Mouse (Mus musculus) hindbrain, embryonic 14.5 days (tissue): ENCODE results near the gene Pbp2. TPM values are rescaled to one million over a fixed set of nuclear protein-coding genes. Genes with fewer than 3 reads are reported as not detected.

Experiments used
- ATAC-seq: fragments of 200-750 bp; cut with Nextera tagmentation; 2 replicates; pipeline ENCODE4 v1.8.0; 2017; ENCODE audit warnings: moderate number of reproducible peaks, mild to moderate bottlenecking, moderate TSS enrichment, moderate library complexity; ENCODE audit not compliant: low FRiP score
- DNase-seq: peaks from one replicate; pipeline ENCODE4 v3.0.0-alpha.2; 2015; ENCODE audit warnings: low spot score
- H3K27ac ChIP-seq: fragments of 300-500 bp; sonication (generic); 2 replicates; pipeline ENCODE4 v1.5.1; 2014; ENCODE audit warnings: mild to moderate bottlenecking, moderate library complexity
- H3K27me3 ChIP-seq: fragments of 300-500 bp; sonication (generic); 2 replicates; pipeline ENCODE4 v1.6.1; 2014; ENCODE audit warnings: mild to moderate bottlenecking, low read length, mixed read lengths; ENCODE audit not compliant: control insufficient read depth, insufficient read depth
- H3K36me3 ChIP-seq: fragments of 300-500 bp; sonication (generic); replicated peaks from 2 replicates; pipeline ENCODE4 v1.6.1; 2014; ENCODE audit not compliant: control insufficient read depth, insufficient read depth
- H3K4me1 ChIP-seq: fragments of 300-500 bp; sonication (generic); replicated peaks from 2 replicates; pipeline ENCODE4 v1.6.1; 2014; ENCODE audit warnings: antibody characterized with exemption, low read length, mixed read lengths; ENCODE audit not compliant: control insufficient read depth, insufficient read depth
- H3K4me2 ChIP-seq: fragments of 300-500 bp; sonication (generic); replicated peaks from 2 replicates; pipeline ENCODE4 v1.6.1; 2014; ENCODE audit warnings: mild to moderate bottlenecking, moderate library complexity
- H3K4me3 ChIP-seq: fragments of 300-500 bp; sonication (generic); replicated peaks from 2 replicates; pipeline ENCODE4 v1.5.1; 2014; ENCODE audit warnings: mild to moderate bottlenecking, low read length
- H3K9ac ChIP-seq: fragments of 300-500 bp; sonication (generic); 2 replicates; pipeline ENCODE4 v1.6.1; 2014
- H3K9me3 ChIP-seq: fragments of 300-500 bp; sonication (generic); 2 replicates; pipeline ENCODE4 v1.6.1; 2016; ENCODE audit warnings: low read length; ENCODE audit not compliant: control insufficient read depth
- WGBS: fragments of 180-500 bp; shearing (Covaris S2); extraction: QIAGEN DNeasy Blood & Tissue Kit; methylation state at CpG from one replicate; pipeline ENCODE4 v1.1.7; 2014; 5-methylcytosine and 5-hydroxymethylcytosine counted together
- polyA plus RNA-seq: library from polyadenylated mRNA; unstranded; fragments of >200 nt; fragmentation: Nextera tagmentation; extraction: Ambion mirVana; gene quantifications from 2 replicates; pipeline ENCODE4 v1.2.1, GENCODE M21; 2014

The Pbp2 gene
- polyA plus RNA-seq, 1 experiment from 2014 or later, result 0.31 TPM

- Histone ChIP-seq H3K9me3 (peaks cover 5% of the 10 kb centered on the region; the same call in 1 of the 2 replicates), H3K27ac (no peak overlapping the region), H3K4me3 (no peak overlapping the region), H3K27me3 (no peaks in the 10 kb centered on the region), H3K9ac (no peak overlapping the region), H3K4me2 (no peak overlapping the region), H3K4me1 (no peaks in the 10 kb centered on the region), H3K36me3 (no peaks in the 10 kb centered on the region)
- 78% methylated on average over 5 of the region's 5 CpGs for WGBS
- DNase-seq (no peak), ATAC-seq (no peak)
Measured at GRCm38 (mm10) chr6:135312038-135312437, 1.8 kb upstream of the Pbp2 start.

- WGBS, result 73% methylated on average over 7 of the region's 7 CpGs
- ATAC-seq (no peak), DNase-seq (no peak)
- Histone ChIP-seq H3K27me3 (no peaks in the 10 kb centered on the region), H3K4me2 (no peak overlapping the region), H3K9me3 (peaks cover 5% of the 10 kb centered on the region; the same call in 1 of the 2 replicates), H3K4me1 (no peaks in the 10 kb centered on the region), H3K36me3 (no peaks in the 10 kb centered on the region), H3K9ac (no peak overlapping the region), H3K27ac (no peak overlapping the region), H3K4me3 (no peak overlapping the region)
Measured at GRCm38 (mm10) chr6:135304576-135305260, 5.5 kb downstream of the Pbp2 start.

- Histone ChIP-seq H3K27ac (no peak overlapping the region), H3K9ac (no peak overlapping the region), H3K36me3 (no peaks in the 10 kb centered on the region), H3K27me3 (no peaks in the 10 kb centered on the region), H3K4me2 (no peak overlapping the region), H3K4me3 (no peak overlapping the region), H3K9me3 (no peaks in the 10 kb centered on the region), H3K4me1 (no peaks in the 10 kb centered on the region)
- WGBS, result 87% methylated on average over 10 of the region's 10 CpGs
- ATAC-seq (no peak), DNase-seq (no peak)
Measured at GRCm38 (mm10) chr6:135302421-135303125, 7.6 kb downstream of the Pbp2 start.

DNA sequence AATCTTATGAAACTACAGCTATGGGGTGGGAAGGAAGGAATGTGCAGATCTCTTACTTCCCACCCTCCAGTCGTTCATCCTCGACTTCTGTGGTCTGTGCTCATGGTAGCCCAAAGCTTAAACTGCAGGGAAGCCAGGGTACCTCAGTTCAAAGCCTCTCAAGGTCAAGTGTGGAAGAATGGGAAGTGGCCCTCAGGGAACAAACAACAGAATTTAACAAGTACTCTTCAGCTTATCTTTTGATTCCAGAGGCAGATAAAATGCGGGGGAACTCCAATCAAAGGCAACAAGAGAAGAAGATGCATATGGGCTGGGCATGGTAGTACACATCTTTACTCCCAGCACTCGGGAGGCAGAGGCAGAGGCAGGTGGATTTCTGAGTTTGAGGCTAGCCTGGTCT lies 9.7 kb downstream of the Pbp2 start:
- DNase-seq (no peak), ATAC-seq (no peak)
- 0 out of 2 replicates have a peak, but pooled peaks cover 2% of the 10 kb centered on the region for H3K4me1 ChIP-seq
- H3K36me3 ChIP-seq, result no peaks in the 10 kb centered on the region
- H3K9me3 ChIP-seq, result no peaks in the 10 kb centered on the region
- H3K27me3 ChIP-seq, result no peaks in the 10 kb centered on the region
- no peak overlapping the region for H3K9ac ChIP-seq
- WGBS, result 84% methylated on average over 4 of the region's 4 CpGs
- no peak overlapping the region for H3K4me2 ChIP-seq
- no peak overlapping the region for H3K4me3 ChIP-seq
- no peak overlapping the region for H3K27ac ChIP-seq

DNA sequence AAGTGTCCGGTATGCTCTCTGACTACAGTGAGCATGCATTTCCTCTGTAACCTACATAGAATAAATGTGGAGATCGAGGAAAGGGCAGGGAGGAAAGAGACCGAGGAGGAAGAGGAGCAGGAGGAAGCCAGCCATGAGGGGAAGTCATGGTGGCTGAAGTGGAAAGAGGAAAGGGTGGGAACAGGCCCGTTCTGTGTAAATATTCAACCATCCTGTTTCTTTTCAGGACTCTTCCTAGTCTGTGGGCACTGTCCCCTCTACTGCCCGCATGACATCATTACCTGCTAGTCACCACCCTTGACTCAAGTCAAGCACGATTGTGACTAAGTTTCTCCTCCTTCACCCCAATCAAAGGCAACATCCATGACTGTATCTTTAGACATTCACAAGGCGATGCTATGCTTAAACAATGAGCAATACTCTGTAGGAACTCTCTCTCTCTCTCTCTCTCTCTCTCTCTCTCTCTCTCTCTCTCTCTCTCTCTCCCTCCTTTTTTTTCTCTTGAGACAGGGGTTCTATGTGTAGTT lies 11.1 kb downstream of the Pbp2 start:
- H3K27me3 ChIP-seq, result no peaks in the 10 kb centered on the region
- H3K27ac ChIP-seq, result no peak overlapping the region
- ATAC-seq (no peak), DNase-seq (no peak)
- 0 out of 2 replicates have a peak, but pooled peaks cover 6% of the 10 kb centered on the region for H3K4me1 ChIP-seq
- H3K9me3 ChIP-seq, result no peaks in the 10 kb centered on the region
- 87% methylated on average over 7 of the region's 7 CpGs for WGBS
- no peak overlapping the region for H3K4me2 ChIP-seq
- no peaks in the 10 kb centered on the region for H3K36me3 ChIP-seq
- no peak overlapping the region for H3K9ac ChIP-seq
- H3K4me3 ChIP-seq, result no peak overlapping the region

DNA sequence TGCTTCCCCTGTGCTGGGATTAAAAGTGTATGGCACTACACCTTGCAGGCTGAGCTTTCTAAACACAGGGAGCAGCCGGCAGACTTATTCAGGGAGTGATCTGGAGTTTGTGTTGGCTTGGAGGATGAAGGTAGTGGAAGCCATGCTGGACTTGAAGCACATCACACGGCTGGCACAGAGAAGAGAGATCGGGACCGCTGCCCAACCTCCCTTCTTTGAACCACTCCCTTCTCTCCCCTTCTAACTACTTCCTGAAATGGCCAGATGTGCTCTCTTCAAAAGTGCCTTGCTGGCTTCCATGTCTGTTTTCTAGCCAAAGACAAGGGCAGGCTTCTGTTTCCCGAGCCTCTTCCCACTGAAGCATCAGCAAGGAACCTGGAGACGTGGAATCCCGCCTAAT lies 12.6 kb downstream of the Pbp2 start:
- H3K27me3 ChIP-seq, result no peaks in the 10 kb centered on the region
- ATAC-seq, result no peak
- no peak for DNase-seq
- H3K27ac ChIP-seq, result no peak overlapping the region
- 0 out of 2 replicates have a peak, but pooled peaks cover 6% of the 10 kb centered on the region for H3K4me1 ChIP-seq
- H3K36me3 ChIP-seq, result no peaks in the 10 kb centered on the region
- no peak overlapping the region for H3K9ac ChIP-seq
- no peak overlapping the region for H3K4me3 ChIP-seq
- WGBS, result 83% methylated on average over 7 of the region's 7 CpGs
- H3K9me3 ChIP-seq, result no peaks in the 10 kb centered on the region
- H3K4me2 ChIP-seq, result no peak overlapping the region

- H3K4me1 ChIP-seq, result 0 out of 2 replicates have a peak, but pooled peaks cover 6% of the 10 kb centered on the region
- no peaks in the 10 kb centered on the region for H3K36me3 ChIP-seq
- H3K27ac ChIP-seq, result no peak overlapping the region
- 80% methylated on average over 17 of the region's 17 CpGs for WGBS
- H3K9me3 ChIP-seq, result no peaks in the 10 kb centered on the region
- H3K27me3 ChIP-seq, result no peaks in the 10 kb centered on the region
- H3K4me2 ChIP-seq, result no peak overlapping the region
- no peak overlapping the region for H3K4me3 ChIP-seq
- ATAC-seq (no peak), DNase-seq (no peak)
- no peak overlapping the region for H3K9ac ChIP-seq
Measured at GRCm38 (mm10) chr6:135296267-135296666, 13.9 kb downstream of the Pbp2 start.

DNA sequence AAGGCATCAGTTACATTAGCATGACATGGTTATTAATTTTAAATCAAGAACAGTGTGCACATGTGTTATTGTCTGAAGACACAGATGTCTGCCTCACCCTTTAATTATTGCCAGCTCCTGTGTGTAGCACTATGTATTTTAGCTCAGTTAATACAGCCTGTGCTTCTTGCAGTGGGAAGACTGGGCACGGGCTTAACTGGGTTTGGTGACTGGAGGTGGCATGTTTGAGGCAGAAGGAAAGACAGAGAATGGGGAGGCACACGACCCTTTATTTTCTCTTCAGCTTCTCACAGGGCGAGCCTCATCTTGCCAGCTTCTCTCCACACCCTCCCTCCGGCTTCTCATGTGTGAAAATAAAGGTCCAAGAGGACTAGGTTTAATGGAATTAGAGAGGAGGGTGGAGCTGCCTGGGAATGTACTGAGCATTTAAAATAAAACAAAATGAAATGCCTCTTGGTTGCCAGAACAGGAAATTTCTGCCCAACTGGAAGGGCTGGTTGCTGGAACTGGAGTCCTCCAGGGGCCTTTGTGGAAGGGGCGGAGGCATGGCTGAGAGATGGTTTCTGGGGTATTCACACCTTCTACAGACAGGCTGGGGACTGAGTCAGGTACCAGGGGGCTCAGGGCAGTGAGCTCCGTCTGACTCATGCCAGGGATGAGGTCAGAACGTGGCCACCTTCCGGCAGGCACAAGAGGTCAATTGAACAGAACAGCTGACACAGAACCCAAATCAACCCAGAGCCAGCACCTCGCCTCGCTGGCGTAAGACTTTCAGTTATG lies 14.9 kb downstream of the Pbp2 start:
- H3K27ac ChIP-seq, result no peak overlapping the region
- H3K36me3 ChIP-seq, result no peaks in the 10 kb centered on the region
- DNase-seq (no peak), ATAC-seq (no peak)
- H3K4me1 ChIP-seq, result 0 out of 2 replicates have a peak, but pooled peaks cover 6% of the 10 kb centered on the region
- H3K4me2 ChIP-seq, result no peak overlapping the region
- no peak overlapping the region for H3K9ac ChIP-seq
- 76% methylated on average over 11 of the region's 11 CpGs for WGBS
- H3K27me3 ChIP-seq, result no peaks in the 10 kb centered on the region
- H3K4me3 ChIP-seq, result no peak overlapping the region
- no peaks in the 10 kb centered on the region for H3K9me3 ChIP-seq

DNA sequence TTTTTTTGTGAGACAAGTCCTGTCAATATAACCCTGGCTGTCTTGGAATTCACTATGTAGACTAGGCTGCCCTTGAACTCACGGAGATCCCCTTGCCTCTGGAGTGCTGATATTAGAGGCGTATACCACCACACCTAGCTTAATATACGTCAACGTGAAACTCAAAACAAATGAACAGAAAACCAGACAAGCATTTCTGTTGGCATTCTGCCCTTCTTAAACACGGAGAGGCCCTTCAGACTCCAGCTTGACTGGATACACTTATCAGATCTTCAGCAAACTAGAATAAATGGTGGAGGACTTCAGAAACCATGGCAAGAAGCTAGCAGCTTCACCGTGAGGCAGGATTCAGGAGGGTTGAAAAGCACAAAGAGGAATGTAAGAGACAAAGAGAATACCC lies 16.1 kb downstream of the Pbp2 start:
- DNase-seq (no peak), ATAC-seq (no peak)
- no peak overlapping the region for H3K4me2 ChIP-seq
- WGBS, result 89% methylated on average over 6 of the region's 6 CpGs
- H3K27me3 ChIP-seq, result no peaks in the 10 kb centered on the region
- H3K36me3 ChIP-seq, result no peaks in the 10 kb centered on the region
- no peak overlapping the region for H3K4me3 ChIP-seq
- H3K9me3 ChIP-seq, result no peaks in the 10 kb centered on the region
- 0 out of 2 replicates have a peak, but pooled peaks cover 6% of the 10 kb centered on the region for H3K4me1 ChIP-seq
- no peak overlapping the region for H3K27ac ChIP-seq
- no peak overlapping the region for H3K9ac ChIP-seq
